Mouse (Mus musculus): Measurements from ENCODE around the gene Sall1. TPM values are rescaled to one million over a fixed set of nuclear protein-coding genes. Genes with fewer than 3 reads are reported as not detected.

Sall1 gene
- polyA plus RNA-seq, 1 experiment from 2014 or later = 17.8 TPM

- H3K27me3 ChIP-seq (ENCODE audit: insufficient read depth, poor library complexity, severe bottlenecking) = peaks cover 65% of the 10 kb centered on the region
- WGBS = 38% methylated on average over 11 of the region's 11 CpGs
- H3K4me1 ChIP-seq (replicated peaks) = peaks cover 57% of the 10 kb centered on the region
- DNase-seq (ENCODE audit: low spot score) = no peak
- H3K4me3 ChIP-seq = peak overlapping the region; percentile 58
- no peaks in the 10 kb centered on the region for H3K36me3 ChIP-seq
- H3K27ac ChIP-seq = peak overlapping the region; percentile 85; the same call in 1 of the 2 replicates
- no peaks in the 10 kb centered on the region for H3K9me3 ChIP-seq
Observed at GRCm38 (mm10) chr8:89005797-89006196, 38.2 kb downstream of the Sall1 start.

DNA sequence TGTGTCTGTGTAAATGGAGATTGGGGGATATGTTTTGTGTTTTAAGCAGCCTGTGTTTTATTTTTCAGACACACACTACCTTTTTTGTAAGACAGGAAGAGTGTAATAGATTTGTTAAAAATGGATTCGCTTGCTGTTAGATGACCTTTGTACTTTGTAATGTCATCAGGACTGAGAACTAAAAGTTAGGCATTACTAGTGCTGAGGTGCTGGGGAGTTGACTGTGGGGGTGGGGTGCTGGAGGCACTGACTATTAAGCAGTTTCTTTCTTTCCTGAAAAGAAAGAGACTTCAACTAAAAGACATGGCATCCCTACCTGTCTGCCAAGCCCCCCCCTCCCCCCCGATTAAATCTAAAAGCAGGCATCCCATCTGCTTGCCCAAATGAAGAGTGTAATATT is 39.9 kb downstream of the Sall1 start:
- H3K27me3 ChIP-seq (ENCODE audit: insufficient read depth, poor library complexity, severe bottlenecking) = peaks cover 78% of the 10 kb centered on the region

DNA sequence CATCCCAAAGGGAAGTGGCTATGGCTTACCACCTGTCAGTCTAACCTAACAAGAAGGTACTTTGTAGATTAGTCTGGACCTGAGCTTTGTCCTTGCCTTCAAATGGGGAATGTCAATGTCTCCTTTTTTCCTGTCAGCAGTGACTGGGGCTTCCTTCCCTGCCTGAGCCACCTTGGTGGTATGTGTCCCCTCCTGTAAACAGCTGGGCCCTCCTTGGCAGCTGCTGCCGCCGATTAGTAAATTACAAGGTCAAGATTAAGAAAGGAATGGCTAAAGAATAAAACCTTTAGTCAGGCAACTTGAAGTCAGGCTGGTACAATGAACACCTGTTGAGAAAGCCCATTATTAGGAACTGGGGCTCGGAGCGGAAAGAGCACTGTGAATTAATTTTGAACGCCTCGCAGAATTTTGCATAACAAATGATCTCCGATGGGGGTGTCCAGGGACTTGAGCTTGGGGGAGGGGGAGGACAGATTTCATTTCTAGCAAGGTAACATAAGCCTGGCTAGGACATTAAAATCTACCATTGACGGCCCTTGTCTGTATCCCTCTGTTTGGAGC is 40.5 kb downstream of the Sall1 start:
- Histone ChIP-seq H3K36me3 (no peaks in the 10 kb centered on the region), H3K27ac (no peak overlapping the region), H3K27me3 (ENCODE audit: insufficient read depth, poor library complexity, severe bottlenecking) (peaks cover 77% of the 10 kb centered on the region), H3K9me3 (no peaks in the 10 kb centered on the region), H3K4me3 (no peak overlapping the region), H3K4me1 (replicated peaks) (peaks cover 48% of the 10 kb centered on the region)
- 14% methylated on average over 8 of the region's 8 CpGs for WGBS
- DNase-seq (ENCODE audit: low spot score) = no peak

More for the DNA sequence above, 39.9 kb downstream of the Sall1 start:
- Histone ChIP-seq H3K4me3 (no peak overlapping the region), H3K9me3 (no peaks in the 10 kb centered on the region), H3K27ac (no peak overlapping the region), H3K36me3 (no peaks in the 10 kb centered on the region), H3K4me1 (replicated peaks) (peaks cover 54% of the 10 kb centered on the region)
- 22% methylated on average over 2 of the region's 2 CpGs for WGBS
- no peak for DNase-seq (ENCODE audit: low spot score)

DNA sequence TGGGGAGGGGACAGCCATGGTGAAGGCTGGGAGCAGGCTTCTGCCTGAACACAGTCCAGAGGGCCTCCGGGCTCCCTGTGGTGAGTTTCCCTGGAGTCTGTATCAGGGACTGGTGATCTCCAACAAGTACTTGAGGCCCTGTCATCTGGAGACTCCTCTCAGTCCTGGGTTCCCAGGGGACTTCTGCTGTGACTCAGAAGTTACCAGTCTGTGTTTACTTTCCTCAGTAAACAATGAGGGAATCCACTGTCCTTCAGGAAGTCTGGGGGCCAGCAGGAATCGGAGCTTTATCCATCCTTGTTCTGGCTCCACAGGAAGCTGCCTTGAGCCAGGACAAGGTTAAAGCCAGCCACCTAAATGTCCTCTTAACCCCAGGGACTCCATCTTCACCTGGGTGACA is 41.8 kb downstream of the Sall1 start:
- no peak for DNase-seq (ENCODE audit: low spot score)
- Histone ChIP-seq H3K4me3 (no peak overlapping the region), H3K4me1 (replicated peaks) (peaks cover 35% of the 10 kb centered on the region), H3K36me3 (no peaks in the 10 kb centered on the region), H3K27me3 (ENCODE audit: insufficient read depth, poor library complexity, severe bottlenecking) (peaks cover 64% of the 10 kb centered on the region), H3K9me3 (no peaks in the 10 kb centered on the region), H3K27ac (no peak overlapping the region)
- 61% methylated on average over 2 of the region's 2 CpGs for WGBS

DNA sequence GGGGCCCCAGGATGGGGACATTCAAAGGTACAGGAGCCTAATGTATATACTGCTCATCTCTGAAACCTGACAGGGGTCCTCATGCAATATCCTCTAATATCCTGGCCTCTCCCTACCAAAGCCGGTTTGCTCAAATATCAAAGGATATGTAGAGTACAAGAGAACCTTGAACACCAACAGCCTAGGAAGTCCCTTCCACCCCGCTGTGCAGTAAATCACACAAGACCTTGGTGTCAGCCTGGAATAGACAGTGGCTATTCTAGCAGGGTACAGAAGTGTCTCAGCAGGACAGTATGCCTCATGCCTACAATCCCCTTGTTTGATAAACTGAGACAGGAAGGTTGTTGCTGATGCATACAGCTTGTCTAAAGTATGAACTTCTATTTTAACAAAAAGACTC is 46.7 kb downstream of the Sall1 start:
- Histone ChIP-seq H3K9me3 (no peaks in the 10 kb centered on the region), H3K27ac (no peak overlapping the region), H3K36me3 (no peaks in the 10 kb centered on the region), H3K27me3 (ENCODE audit: insufficient read depth, poor library complexity, severe bottlenecking) (peaks cover 56% of the 10 kb centered on the region), H3K4me3 (no peak overlapping the region), H3K4me1 (replicated peaks) (peaks cover 8% of the 10 kb centered on the region; the same call in 1 of the 2 replicates)
- WGBS = 92% methylated on average over 2 of the region's 2 CpGs
- DNase-seq (ENCODE audit: low spot score) = no peak

- Histone ChIP-seq H3K4me3 (no peak overlapping the region), H3K4me1 (replicated peaks) (peaks cover 26% of the 10 kb centered on the region), H3K27me3 (ENCODE audit: insufficient read depth, poor library complexity, severe bottlenecking) (peaks cover 34% of the 10 kb centered on the region), H3K9me3 (no peaks in the 10 kb centered on the region), H3K27ac (no peak overlapping the region), H3K36me3 (no peaks in the 10 kb centered on the region)
- no peak for DNase-seq (ENCODE audit: low spot score)
- WGBS = 57% methylated on average over 15 of the region's 15 CpGs
Observed at GRCm38 (mm10) chr8:88991780-88992509, 52.0 kb downstream of the Sall1 start.

DNA sequence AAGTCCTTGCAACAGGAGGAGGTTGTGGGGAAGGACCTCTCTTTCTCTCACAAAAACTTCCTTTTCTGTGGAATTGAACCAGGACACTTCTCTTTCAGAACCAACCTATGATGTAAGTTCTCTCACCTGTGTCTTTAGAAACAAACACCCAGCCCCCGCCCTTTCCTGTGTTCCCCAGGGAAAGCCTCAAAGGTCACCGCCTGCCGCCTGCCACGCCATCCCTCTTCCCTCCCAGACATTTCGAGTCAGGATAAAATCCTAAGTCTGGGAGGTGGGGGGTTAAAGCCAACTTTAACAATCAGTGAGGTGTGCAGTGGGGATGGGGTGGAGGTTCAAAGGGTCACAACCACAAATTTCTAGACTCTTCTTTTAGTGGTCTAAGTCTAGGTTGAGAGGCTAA is 52.8 kb downstream of the Sall1 start:
- H3K4me3 ChIP-seq = no peak overlapping the region
- peaks cover 26% of the 10 kb centered on the region for H3K4me1 ChIP-seq (replicated peaks)
- no peaks in the 10 kb centered on the region for H3K9me3 ChIP-seq
- H3K36me3 ChIP-seq = no peaks in the 10 kb centered on the region
- no peak overlapping the region for H3K27ac ChIP-seq
- WGBS = 60% methylated on average over 5 of the region's 5 CpGs
- H3K27me3 ChIP-seq (ENCODE audit: insufficient read depth, poor library complexity, severe bottlenecking) = peaks cover 37% of the 10 kb centered on the region
- no peak for DNase-seq (ENCODE audit: low spot score)

GRCm38 (mm10) chr8:88989002-88989401 is 55.0 kb downstream of the Sall1 start:
- peaks cover 26% of the 10 kb centered on the region for H3K4me1 ChIP-seq (replicated peaks)
- no peak overlapping the region for H3K4me3 ChIP-seq
- DNase-seq (ENCODE audit: low spot score) = no peak
- peaks cover 22% of the 10 kb centered on the region for H3K27me3 ChIP-seq (ENCODE audit: insufficient read depth, poor library complexity, severe bottlenecking)
- no peaks in the 10 kb centered on the region for H3K9me3 ChIP-seq
- 71% methylated on average over 3 of the region's 3 CpGs for WGBS
- no peaks in the 10 kb centered on the region for H3K36me3 ChIP-seq
- H3K27ac ChIP-seq = no peak overlapping the region

DNA sequence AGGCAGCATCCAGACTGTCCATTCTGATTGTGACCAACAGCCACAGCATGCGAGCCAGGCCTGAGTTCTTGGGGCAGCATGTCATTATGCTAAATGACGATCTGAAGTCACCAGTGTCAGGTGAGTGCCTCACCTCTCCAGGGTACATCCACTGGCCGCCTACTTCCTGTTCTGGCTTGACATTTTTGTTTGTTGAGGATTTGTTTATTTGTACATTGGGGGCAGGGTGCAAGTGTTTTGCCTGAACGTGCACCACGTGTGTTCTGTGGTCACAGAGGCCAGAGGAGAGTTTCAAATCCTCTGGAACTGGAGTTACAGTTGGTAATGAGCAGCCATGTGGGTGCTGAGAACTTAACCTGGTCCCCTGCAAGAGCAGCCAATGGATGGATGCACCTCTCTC is 60.5 kb downstream of the Sall1 start:
- H3K36me3 ChIP-seq = no peaks in the 10 kb centered on the region
- 88% methylated on average over 5 of the region's 5 CpGs for WGBS
- no peak overlapping the region for H3K27ac ChIP-seq
- H3K27me3 ChIP-seq (ENCODE audit: insufficient read depth, poor library complexity, severe bottlenecking) = peaks cover 6% of the 10 kb centered on the region; the same call in 1 of the 2 replicates
- no peak for DNase-seq (ENCODE audit: low spot score)
- H3K4me3 ChIP-seq = no peak overlapping the region
- H3K9me3 ChIP-seq = no peaks in the 10 kb centered on the region
- 0 out of 2 replicates have a peak, but pooled peaks cover under 1% of the 10 kb centered on the region for H3K4me1 ChIP-seq (replicated peaks)

All from hindbrain, embryonic 10.5 days (tissue).